Mouse (Mus musculus) neural tube, embryonic 13.5 days (tissue): ENCODE results near the gene Stx11. TPM values are rescaled to one million over a fixed set of nuclear protein-coding genes. Genes with fewer than 3 reads are reported as not detected.

ENCODE experiments used
- ATAC-seq: fragments of 200-750 bp; cut with Nextera tagmentation; 2 replicates; pipeline ENCODE4 v1.8.0; 2017; ENCODE audit warnings: low read depth, mild to moderate bottlenecking, moderate TSS enrichment, moderate library complexity
- H3K27ac ChIP-seq: fragments of 300-500 bp; sonication (generic); replicated peaks from 2 replicates; pipeline ENCODE4 v1.5.1; 2015; ENCODE audit warnings: moderate library complexity, mild to moderate bottlenecking, inconsistent platforms
- H3K27me3 ChIP-seq: fragments of 300-500 bp; sonication (generic); 2 replicates; pipeline ENCODE4 v1.6.1; 2015; ENCODE audit warnings: mild to moderate bottlenecking, inconsistent platforms
- H3K36me3 ChIP-seq: fragments of 300-500 bp; sonication (generic); 2 replicates; pipeline ENCODE4 v1.6.1; 2015; ENCODE audit warnings: mild to moderate bottlenecking, inconsistent platforms
- H3K4me1 ChIP-seq: fragments of 300-500 bp; sonication (generic); replicated peaks from 2 replicates; pipeline ENCODE4 v1.6.1; 2015; ENCODE audit warnings: inconsistent platforms
- H3K4me2 ChIP-seq: fragments of 300-500 bp; sonication (generic); 2 replicates; pipeline ENCODE4 v1.6.1; 2015; ENCODE audit warnings: inconsistent platforms, mild to moderate bottlenecking, moderate library complexity
- H3K4me3 ChIP-seq: fragments of 300-500 bp; sonication (generic); 2 replicates; pipeline ENCODE4 v1.5.1; 2015; ENCODE audit warnings: mild to moderate bottlenecking, inconsistent platforms
- H3K9ac ChIP-seq: fragments of 300-500 bp; sonication (generic); 2 replicates; pipeline ENCODE4 v1.6.1; 2015; ENCODE audit warnings: moderate library complexity, mild to moderate bottlenecking, inconsistent platforms
- H3K9me3 ChIP-seq: fragments of 300-500 bp; sonication (generic); 2 replicates; pipeline ENCODE4 v1.6.1; 2016; ENCODE audit warnings: inconsistent platforms
- WGBS: fragments of 180-500 bp; shearing (Covaris S2); methylation state at CpG from one replicate; pipeline ENCODE4 v1.1.7; 2015; 5-methylcytosine and 5-hydroxymethylcytosine counted together
- polyA plus RNA-seq: library from polyadenylated mRNA; unstranded; fragments of >200 nt; fragmentation: Nextera tagmentation; extraction: Ambion mirVana; gene quantifications from 2 replicates; pipeline ENCODE4 v1.2.1, GENCODE M21; 2015

Stx11 gene
- polyA plus RNA-seq, 1 experiment from 2014 or later, result 4.4 TPM

- WGBS, result 84% methylated on average over 5 of the region's 5 CpGs
- Histone ChIP-seq H3K9me3 (no peaks in the 10 kb centered on the region), H3K4me1 (no peaks in the 10 kb centered on the region), H3K27ac (no peak overlapping the region), H3K27me3 (no peaks in the 10 kb centered on the region), H3K36me3 (no peaks in the 10 kb centered on the region), H3K4me2 (no peak overlapping the region), H3K9ac (no peak overlapping the region), H3K4me3 (no peak overlapping the region)
- ATAC-seq, result no peak
Measured at GRCm38 (mm10) chr10:12904140-12904528, 60.0 kb downstream of the Stx11 start.

- 85% methylated on average over 5 of the region's 5 CpGs for WGBS
- H3K27ac ChIP-seq, result no peak overlapping the region
- H3K4me2 ChIP-seq, result no peak overlapping the region
- H3K9me3 ChIP-seq, result no peaks in the 10 kb centered on the region
- H3K36me3 ChIP-seq, result no peaks in the 10 kb centered on the region
- no peak overlapping the region for H3K4me3 ChIP-seq
- no peaks in the 10 kb centered on the region for H3K4me1 ChIP-seq
- H3K9ac ChIP-seq, result no peak overlapping the region
- H3K27me3 ChIP-seq, result no peaks in the 10 kb centered on the region
- ATAC-seq, result no peak
Measured at GRCm38 (mm10) chr10:12903440-12904139, 60.5 kb downstream of the Stx11 start.

GRCm38 (mm10) chr10:12899901-12900300, 64.2 kb downstream of the Stx11 start:
- Histone ChIP-seq H3K36me3 (no peaks in the 10 kb centered on the region), H3K9me3 (no peaks in the 10 kb centered on the region), H3K4me3 (no peak overlapping the region), H3K9ac (no peak overlapping the region), H3K27me3 (no peaks in the 10 kb centered on the region), H3K4me2 (no peak overlapping the region), H3K4me1 (no peaks in the 10 kb centered on the region), H3K27ac (no peak overlapping the region)
- ATAC-seq, result no peak
- 97% methylated on average over 5 of the region's 5 CpGs for WGBS

GRCm38 (mm10) chr10:12893339-12893738, 70.8 kb downstream of the Stx11 start:
- no peak for ATAC-seq
- Histone ChIP-seq H3K4me2 (no peak overlapping the region), H3K4me1 (no peaks in the 10 kb centered on the region), H3K9ac (no peak overlapping the region), H3K27me3 (no peaks in the 10 kb centered on the region), H3K36me3 (no peaks in the 10 kb centered on the region), H3K27ac (no peak overlapping the region), H3K4me3 (no peak overlapping the region), H3K9me3 (no peaks in the 10 kb centered on the region)
- WGBS, result 97% methylated on average over 3 of the region's 3 CpGs

GRCm38 (mm10) chr10:12888373-12888772, 75.7 kb downstream of the Stx11 start:
- no peak overlapping the region for H3K4me3 ChIP-seq
- H3K9ac ChIP-seq, result no peak overlapping the region
- WGBS, result 86% methylated on average over 13 of the region's 13 CpGs
- no peaks in the 10 kb centered on the region for H3K9me3 ChIP-seq
- no peaks in the 10 kb centered on the region for H3K4me1 ChIP-seq
- ATAC-seq, result no peak
- no peak overlapping the region for H3K4me2 ChIP-seq
- no peak overlapping the region for H3K27ac ChIP-seq
- H3K27me3 ChIP-seq, result no peaks in the 10 kb centered on the region
- no peaks in the 10 kb centered on the region for H3K36me3 ChIP-seq

Other genes starting within 250 kb of the Stx11 start
- gene Utrn, start 94.9 kb downstream of the Stx11 start, polyA plus RNA-seq, result 34.3 and 34.6 TPM in 2 replicates
- 26.3 and 27.3 TPM in 2 replicates for gene Sf3b5, start 41.0 kb upstream of the Stx11 start, polyA plus RNA-seq
- gene Plagl1, start 96.2 kb upstream of the Stx11 start, polyA plus RNA-seq, result 35.6 and 52.3 TPM in 2 replicates
- gene Zc2hc1b, start 213.7 kb upstream of the Stx11 start, polyA plus RNA-seq, result not detected in 2 replicates
- 37.9 and 51.4 TPM in 2 replicates for gene Ltv1, start 228.9 kb upstream of the Stx11 start, polyA plus RNA-seq